Mouse (Mus musculus): Measurements from ENCODE around the gene Ptcd3. TPM values are rescaled to one million over a fixed set of nuclear protein-coding genes. Genes with fewer than 3 reads are reported as not detected.
A peak's percentile ranks its signal among the peaks of the same experiment; 100 is the strongest.
"Not testable (repeated sequence)": the region's sequence is repeated elsewhere in the genome, so short reads cannot be mapped to it uniquely, and the experiment has no call there.

Gene Ptcd3
- total and polyA plus RNA-seq, 2 experiments from 2014 or later = 57.9 to 59.6 TPM

DNA sequence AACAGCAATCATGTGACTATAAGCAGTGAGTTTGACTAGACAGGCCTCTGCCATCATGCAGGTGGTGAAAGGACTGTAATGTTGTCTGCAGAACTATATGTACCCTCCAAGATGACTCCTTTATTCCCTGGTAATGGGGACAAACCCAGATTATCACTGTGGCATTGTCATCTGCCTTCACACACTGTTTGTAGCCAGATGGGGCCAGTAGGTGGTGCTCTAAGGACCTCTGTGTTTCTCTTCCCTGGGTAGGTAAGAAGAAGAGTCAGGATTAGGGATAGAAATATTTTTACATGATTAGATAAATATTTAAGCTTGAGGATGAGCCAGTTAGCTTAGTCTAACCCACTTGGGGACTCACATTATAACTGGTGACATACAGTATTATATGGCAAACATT lies 19.4 kb upstream of the Ptcd3 start:
- ATAC-seq (ENCODE audit: low FRiP score) = no peak; the same call in 1 of the 2 replicates
- peak; percentile 89 for TF ChIP-seq CTCF (IDR thresholded peaks at IDR 0.05)

DNA sequence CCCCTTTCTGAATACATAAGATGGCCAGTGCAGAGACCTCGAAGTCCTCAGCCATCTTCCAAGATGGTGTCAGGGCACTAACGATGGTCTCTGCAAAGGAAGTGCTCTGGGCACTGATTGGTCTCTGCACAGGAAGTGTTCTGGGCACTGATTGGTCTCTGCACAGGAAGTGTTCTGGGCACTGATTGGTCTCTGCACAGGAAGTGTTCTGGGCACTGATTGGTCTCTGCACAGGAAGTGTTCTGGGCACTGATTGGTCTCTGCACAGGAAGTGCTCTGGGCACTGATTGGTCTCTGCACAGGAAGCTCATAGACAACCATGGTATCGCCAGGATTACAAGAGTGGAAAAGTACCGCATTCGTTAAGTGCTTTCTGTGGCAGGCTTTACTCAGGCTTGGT lies 16.7 kb upstream of the Ptcd3 start:
- H3K9me3 ChIP-seq (ENCODE audit: low read length); H3K27me3 ChIP-seq (ENCODE audit: insufficient read depth, low read length); H3K27ac ChIP-seq (ENCODE audit: low read depth, low read length); DNase-seq (ENCODE audit: low spot score); H3K4me3 ChIP-seq (ENCODE audit: low read depth, low read length); H3K4me2 ChIP-seq (ENCODE audit: low read depth, low read length, poor library complexity, severe bottlenecking); ATAC-seq (ENCODE audit: low FRiP score); H3K4me1 ChIP-seq (ENCODE audit: insufficient read depth, low read length); H3K9ac ChIP-seq (replicated peaks; ENCODE audit: low read length, poor library complexity, severe bottlenecking): not testable (repeated sequence)
- WGBS = 90% methylated on average over 5 of the region's 5 CpGs
- H3K36me3 ChIP-seq (ENCODE audit: insufficient read depth, low read length) = peaks cover 49% of the 10 kb centered on the region

More for the DNA sequence above, 19.4 kb upstream of the Ptcd3 start:
- no peak overlapping the region for H3K4me3 ChIP-seq (ENCODE audit: low read depth, low read length)
- H3K9me3 ChIP-seq (ENCODE audit: low read length) = no peaks in the 10 kb centered on the region
- H3K27me3 ChIP-seq (ENCODE audit: insufficient read depth, low read length) = no peaks in the 10 kb centered on the region
- no peak overlapping the region for H3K4me2 ChIP-seq (ENCODE audit: low read depth, low read length, poor library complexity, severe bottlenecking)
- no peaks in the 10 kb centered on the region for H3K4me1 ChIP-seq (ENCODE audit: insufficient read depth, low read length)
- H3K9ac ChIP-seq (replicated peaks; ENCODE audit: low read length, poor library complexity, severe bottlenecking) = no peak overlapping the region
- DNase-seq (ENCODE audit: low spot score) = peak; percentile 74
- peaks cover 55% of the 10 kb centered on the region for H3K36me3 ChIP-seq (ENCODE audit: insufficient read depth, low read length)
- no peak overlapping the region for H3K27ac ChIP-seq (ENCODE audit: low read depth, low read length)

DNA sequence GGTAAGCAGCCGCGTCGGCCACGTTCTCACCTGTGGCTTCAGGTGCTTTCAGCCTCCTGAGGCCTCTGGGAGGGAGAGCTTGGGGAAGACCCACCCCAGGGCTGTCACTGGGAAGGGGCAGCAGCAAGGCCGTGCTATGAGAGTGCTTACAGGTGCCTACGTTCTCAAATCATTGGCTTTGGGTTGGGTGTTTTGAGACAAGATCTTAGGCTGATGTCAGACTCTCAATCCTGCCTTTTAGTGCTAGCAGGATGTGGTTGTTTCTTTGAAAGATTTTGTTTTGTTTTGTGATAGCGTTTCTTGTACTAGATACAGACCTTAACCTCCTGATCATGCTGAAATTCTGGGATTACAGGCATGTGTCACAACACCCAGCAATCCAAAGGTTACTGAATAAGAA lies 12.2 kb upstream of the Ptcd3 start:
- peaks cover 62% of the 10 kb centered on the region for H3K36me3 ChIP-seq (ENCODE audit: insufficient read depth, low read length)
- 97% methylated on average over 7 of the region's 7 CpGs for WGBS
- H3K27me3 ChIP-seq (ENCODE audit: insufficient read depth, low read length) = no peaks in the 10 kb centered on the region
- ATAC-seq (ENCODE audit: low FRiP score) (no peak), DNase-seq (ENCODE audit: low spot score) (no peak)
- no peak overlapping the region for H3K27ac ChIP-seq (ENCODE audit: low read depth, low read length)
- no peak for TF ChIP-seq CTCF (IDR thresholded peaks at IDR 0.05)
- H3K4me1 ChIP-seq (ENCODE audit: insufficient read depth, low read length) = no peaks in the 10 kb centered on the region
- H3K9me3 ChIP-seq (ENCODE audit: low read length) = no peaks in the 10 kb centered on the region
- no peak overlapping the region for H3K4me2 ChIP-seq (ENCODE audit: low read depth, low read length, poor library complexity, severe bottlenecking)
- H3K4me3 ChIP-seq (ENCODE audit: low read depth, low read length) = no peak overlapping the region
- H3K9ac ChIP-seq (replicated peaks; ENCODE audit: low read length, poor library complexity, severe bottlenecking) = no peak overlapping the region

DNA sequence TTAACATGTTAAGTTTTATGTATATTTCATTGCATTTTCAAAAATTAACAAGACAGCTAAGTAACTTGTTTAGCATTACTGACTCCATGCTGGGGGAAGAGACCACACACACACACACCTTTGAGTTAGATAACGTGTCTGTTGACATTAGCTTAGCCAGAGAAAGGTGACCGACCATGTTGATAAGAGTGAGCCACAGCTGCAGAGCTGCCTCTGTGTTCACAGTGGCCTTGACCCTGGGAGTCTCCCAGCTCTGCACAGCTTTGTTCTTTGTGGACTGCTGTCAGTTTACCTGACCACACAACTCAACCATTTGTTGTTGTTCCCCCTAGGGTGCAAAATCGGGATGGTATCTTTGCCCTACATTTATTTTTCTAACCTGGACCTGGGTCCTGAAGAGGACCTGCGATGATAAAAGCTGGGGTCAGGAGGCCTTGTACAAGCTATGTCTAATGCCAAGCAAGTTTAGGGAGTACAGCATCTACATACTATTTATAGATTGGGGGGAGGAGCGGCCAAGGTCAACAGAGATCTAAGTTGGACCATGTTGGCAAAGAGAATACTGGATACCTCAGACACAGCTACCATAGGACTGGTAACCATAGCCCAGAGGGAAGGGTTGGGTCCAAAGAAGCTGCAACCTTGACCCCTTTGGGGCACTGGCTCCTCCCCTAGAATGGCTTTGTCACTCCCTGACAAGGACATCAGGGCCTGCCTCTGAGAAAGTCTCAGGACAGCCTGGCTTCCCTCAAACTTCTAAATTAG lies 3.3 kb upstream of the Ptcd3 start:
- 94% methylated on average over 5 of the region's 5 CpGs for WGBS

DNA sequence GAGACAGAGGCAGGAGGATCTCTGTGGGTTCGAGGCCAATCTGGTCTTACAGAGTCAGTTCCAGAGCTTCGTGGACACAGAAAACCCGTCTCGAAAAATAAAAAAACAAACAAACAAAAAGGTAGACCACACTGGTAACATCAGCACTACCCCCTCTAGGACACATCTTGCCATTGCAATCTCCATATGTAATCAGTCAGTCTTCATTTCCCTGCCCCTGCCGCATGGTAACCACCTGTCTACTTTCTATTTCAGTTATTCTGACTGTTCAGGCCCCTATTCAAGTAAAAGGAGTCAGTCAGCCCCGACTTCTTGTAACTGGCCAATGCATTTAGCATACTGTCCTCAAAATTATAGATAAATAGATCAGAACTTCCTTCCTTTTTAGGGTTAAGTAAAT lies 1.3 kb upstream of the Ptcd3 start:
- H3K9ac ChIP-seq (replicated peaks; ENCODE audit: low read length, poor library complexity, severe bottlenecking) = no peak overlapping the region
- ATAC-seq (ENCODE audit: low FRiP score) (no peak), DNase-seq (ENCODE audit: low spot score) (no peak)
- peaks cover 15% of the 10 kb centered on the region; the same call in 1 of the 2 replicates for H3K36me3 ChIP-seq (ENCODE audit: insufficient read depth, low read length)
- 0 out of 2 replicates have a peak, but pooled peaks have one; percentile 4 for TF ChIP-seq CTCF (IDR thresholded peaks at IDR 0.05)
- H3K27ac ChIP-seq (ENCODE audit: low read depth, low read length) = no peak overlapping the region
- peak overlapping the region; percentile 78 for H3K4me3 ChIP-seq (ENCODE audit: low read depth, low read length)
- peak overlapping the region; percentile 72 for H3K4me2 ChIP-seq (ENCODE audit: low read depth, low read length, poor library complexity, severe bottlenecking)
- no peaks in the 10 kb centered on the region for H3K9me3 ChIP-seq (ENCODE audit: low read length)
- peaks cover 3% of the 10 kb centered on the region; the same call in 1 of the 2 replicates for H3K4me1 ChIP-seq (ENCODE audit: insufficient read depth, low read length)
- 80% methylated on average over 6 of the region's 6 CpGs for WGBS
- H3K27me3 ChIP-seq (ENCODE audit: insufficient read depth, low read length) = no peaks in the 10 kb centered on the region

More for the DNA sequence above, 3.3 kb upstream of the Ptcd3 start:
- Histone ChIP-seq H3K36me3 (ENCODE audit: insufficient read depth, low read length) (peaks cover 17% of the 10 kb centered on the region), H3K27me3 (ENCODE audit: insufficient read depth, low read length) (no peaks in the 10 kb centered on the region), H3K4me1 (ENCODE audit: insufficient read depth, low read length) (peaks cover 3% of the 10 kb centered on the region; the same call in 1 of the 2 replicates), H3K9ac (replicated peaks; ENCODE audit: low read length, poor library complexity, severe bottlenecking) (no peak overlapping the region), H3K4me3 (ENCODE audit: low read depth, low read length) (no peak overlapping the region), H3K27ac (ENCODE audit: low read depth, low read length) (no peak overlapping the region), H3K9me3 (ENCODE audit: low read length) (no peaks in the 10 kb centered on the region), H3K4me2 (ENCODE audit: low read depth, low read length, poor library complexity, severe bottlenecking) (no peak overlapping the region)
- DNase-seq (ENCODE audit: low spot score) = no peak
- no peak for TF ChIP-seq CTCF (IDR thresholded peaks at IDR 0.05)
- no peak for ATAC-seq (ENCODE audit: low FRiP score)

DNA sequence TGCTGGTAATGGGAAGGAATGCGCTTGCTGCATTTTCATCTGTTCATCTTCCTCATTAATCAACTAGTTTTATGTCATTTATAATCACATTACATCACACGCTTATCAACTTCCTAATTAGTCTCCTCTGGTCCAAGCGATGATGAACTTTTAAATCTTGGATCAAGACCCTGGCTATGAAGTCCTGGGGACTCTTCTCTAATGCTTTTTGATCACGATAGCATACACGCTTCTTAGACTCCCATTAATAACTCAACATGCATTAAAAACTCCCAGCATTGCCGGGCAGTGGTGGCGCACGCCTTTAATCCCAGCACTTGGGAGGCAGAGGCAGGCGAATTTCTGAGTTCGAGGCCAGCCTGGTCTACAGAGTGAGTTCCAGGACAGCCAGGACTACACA lies 834 bp upstream of the Ptcd3 start:
- peaks cover 3% of the 10 kb centered on the region; the same call in 1 of the 2 replicates for H3K4me1 ChIP-seq (ENCODE audit: insufficient read depth, low read length)
- peak overlapping the region; percentile 59 for H3K9ac ChIP-seq (replicated peaks; ENCODE audit: low read length, poor library complexity, severe bottlenecking)
- peaks cover 16% of the 10 kb centered on the region; the same call in 1 of the 2 replicates for H3K36me3 ChIP-seq (ENCODE audit: insufficient read depth, low read length)
- H3K4me2 ChIP-seq (ENCODE audit: low read depth, low read length, poor library complexity, severe bottlenecking) = peak overlapping the region; percentile 72
- TF ChIP-seq CTCF (IDR thresholded peaks at IDR 0.05) = no peak
- peak overlapping the region; percentile 66; the same call in 1 of the 2 replicates for H3K27ac ChIP-seq (ENCODE audit: low read depth, low read length)
- WGBS = 24% methylated on average over 10 of the region's 10 CpGs
- H3K9me3 ChIP-seq (ENCODE audit: low read length) = no peaks in the 10 kb centered on the region
- DNase-seq (ENCODE audit: low spot score) (no peak), ATAC-seq (ENCODE audit: low FRiP score) (peak; percentile 2; the same call in 1 of the 2 replicates)
- H3K4me3 ChIP-seq (ENCODE audit: low read depth, low read length) = peak overlapping the region; percentile 78
- H3K27me3 ChIP-seq (ENCODE audit: insufficient read depth, low read length) = no peaks in the 10 kb centered on the region

All from midbrain, postnatal 0 days (tissue).